Mouse (Mus musculus) embryonic facial prominence, embryonic 13.5 days (tissue): ENCODE measurements around the gene Rhbdd2. TPM values are rescaled to one million over a fixed set of nuclear protein-coding genes. Genes with fewer than 3 reads are reported as not detected.

Experiments
- ATAC-seq: fragments of 200-750 bp; cut with Nextera tagmentation; 2 replicates; pipeline ENCODE4 v1.8.0; 2017; ENCODE audit warnings: low read depth; ENCODE audit not compliant: insufficient number of reproducible peaks, insufficient read depth, low FRiP score, low TSS enrichment
- H3K27ac ChIP-seq: fragments of 300-500 bp; sonication (generic); 2 replicates; pipeline ENCODE4 v1.5.1; 2015; ENCODE audit warnings: moderate library complexity, mild to moderate bottlenecking, inconsistent platforms
- H3K27me3 ChIP-seq: fragments of 300-500 bp; sonication (generic); 2 replicates; pipeline ENCODE4 v1.6.1; 2015; ENCODE audit warnings: mild to moderate bottlenecking, inconsistent platforms
- H3K36me3 ChIP-seq: fragments of 300-500 bp; sonication (generic); 2 replicates; pipeline ENCODE4 v1.6.1; 2015; ENCODE audit warnings: mild to moderate bottlenecking, inconsistent platforms
- H3K4me1 ChIP-seq: fragments of 300-500 bp; sonication (generic); 2 replicates; pipeline ENCODE4 v1.6.1; 2015; ENCODE audit warnings: inconsistent platforms
- H3K4me2 ChIP-seq: fragments of 300-500 bp; sonication (generic); 2 replicates; pipeline ENCODE4 v1.6.1; 2015; ENCODE audit warnings: moderate library complexity, mild to moderate bottlenecking, inconsistent platforms
- H3K4me3 ChIP-seq: fragments of 300-500 bp; sonication (generic); 2 replicates; pipeline ENCODE4 v1.5.1; 2015; ENCODE audit warnings: mild to moderate bottlenecking, inconsistent platforms
- H3K9ac ChIP-seq: fragments of 300-500 bp; sonication (generic); 2 replicates; pipeline ENCODE4 v1.6.1; 2015; ENCODE audit warnings: mild to moderate bottlenecking, inconsistent platforms
- H3K9me3 ChIP-seq: fragments of 300-500 bp; sonication (generic); 2 replicates; pipeline ENCODE4 v1.6.1; 2016; ENCODE audit warnings: inconsistent platforms
- WGBS: fragments of 180-500 bp; shearing (Covaris S2); methylation state at CpG from one replicate; pipeline ENCODE4 v1.1.7; 2015; ENCODE audit warnings: mixed read lengths; 5-methylcytosine and 5-hydroxymethylcytosine counted together
- polyA plus RNA-seq: library from polyadenylated mRNA; unstranded; fragments of >200 nt; fragmentation: Nextera tagmentation; extraction: Ambion mirVana; gene quantifications from 2 replicates; pipeline ENCODE4 v1.2.1, GENCODE M21; 2015

Gene Rhbdd2
- polyA plus RNA-seq, 1 experiment from 2014 or later, result 46.9 TPM

GRCm38 (mm10) chr5:135669741-135670275 is 37.4 kb downstream of the Rhbdd2 start, which contains the start of gene Por:
Gene Por (plus strand): TSS chr5:135670033.
- H3K4me1 ChIP-seq, result peaks cover 15% of the 10 kb centered on the region

GRCm38 (mm10) chr5:135670881-135671280 is 38.5 kb downstream of the Rhbdd2 start:
- ATAC-seq, result no peak
- WGBS, result 67% methylated on average over 2 of the region's 2 CpGs
- Histone ChIP-seq H3K9ac (no peak overlapping the region), H3K9me3 (no peaks in the 10 kb centered on the region), H3K36me3 (no peaks in the 10 kb centered on the region), H3K4me1 (peaks cover 22% of the 10 kb centered on the region), H3K4me2 (no peak overlapping the region), H3K27ac (no peak overlapping the region; the same call in 1 of the 2 replicates), H3K4me3 (no peak overlapping the region), H3K27me3 (no peaks in the 10 kb centered on the region)

More at GRCm38 (mm10) chr5:135669741-135670275, 37.4 kb downstream of the Rhbdd2 start, which contains the start of gene Por:
- Histone ChIP-seq H3K36me3 (no peaks in the 10 kb centered on the region), H3K9me3 (0 out of 2 replicates have a peak, but pooled peaks cover 2% of the 10 kb centered on the region), H3K27me3 (no peaks in the 10 kb centered on the region), H3K27ac (no peak within 1 kb of the TSS), H3K9ac (no peak within 1 kb of the TSS), H3K4me2 (peak within 1 kb of the TSS; percentile 22; the same call in 1 of the 2 replicates), H3K4me3 (no peak within 1 kb of the TSS)
- no peak for ATAC-seq
- WGBS, result 20% methylated on average over 9 of the region's 9 CpGs

- peaks cover 22% of the 10 kb centered on the region for H3K4me1 ChIP-seq
- H3K9ac ChIP-seq, result no peak overlapping the region
- WGBS, result 52% methylated on average over 4 of the region's 4 CpGs
- no peak overlapping the region for H3K4me2 ChIP-seq
- H3K36me3 ChIP-seq, result no peaks in the 10 kb centered on the region
- no peak for ATAC-seq
- no peaks in the 10 kb centered on the region for H3K27me3 ChIP-seq
- H3K27ac ChIP-seq, result no peak overlapping the region
- H3K4me3 ChIP-seq, result no peak overlapping the region
- H3K9me3 ChIP-seq, result no peaks in the 10 kb centered on the region
Measured at GRCm38 (mm10) chr5:135672509-135672908, 40.1 kb downstream of the Rhbdd2 start.

GRCm38 (mm10) chr5:135672980-135673379 is 40.6 kb downstream of the Rhbdd2 start:
- no peaks in the 10 kb centered on the region for H3K9me3 ChIP-seq
- no peaks in the 10 kb centered on the region for H3K27me3 ChIP-seq
- 0 out of 2 replicates have a peak overlapping the region, but pooled peaks have one; percentile 8 for H3K9ac ChIP-seq
- ATAC-seq, result no peak
- H3K4me3 ChIP-seq, result no peak overlapping the region
- WGBS, result 59% methylated on average over 5 of the region's 5 CpGs
- no peak overlapping the region for H3K4me2 ChIP-seq
- peaks cover 22% of the 10 kb centered on the region for H3K4me1 ChIP-seq
- H3K27ac ChIP-seq, result no peak overlapping the region
- no peaks in the 10 kb centered on the region for H3K36me3 ChIP-seq

- peaks cover 22% of the 10 kb centered on the region for H3K4me1 ChIP-seq
- H3K4me3 ChIP-seq, result no peak overlapping the region
- 0 out of 2 replicates have a peak overlapping the region, but pooled peaks have one; percentile 5 for H3K27ac ChIP-seq
- no peaks in the 10 kb centered on the region for H3K9me3 ChIP-seq
- peak overlapping the region; percentile 54 for H3K4me2 ChIP-seq
- no peaks in the 10 kb centered on the region for H3K27me3 ChIP-seq
- no peaks in the 10 kb centered on the region for H3K36me3 ChIP-seq
- WGBS, result 10% methylated on average over 3 of the region's 3 CpGs
- peak; percentile 39; the same call in 1 of the 2 replicates for ATAC-seq
- no peak overlapping the region for H3K9ac ChIP-seq
Measured at GRCm38 (mm10) chr5:135674349-135674775, 41.9 kb downstream of the Rhbdd2 start.

GRCm38 (mm10) chr5:135674821-135675220 is 42.4 kb downstream of the Rhbdd2 start:
- peak; percentile 34 for ATAC-seq
- no peaks in the 10 kb centered on the region for H3K9me3 ChIP-seq
- H3K27ac ChIP-seq, result peak overlapping the region; percentile 44; the same call in 1 of the 2 replicates
- 2% methylated on average over 11 of the region's 11 CpGs for WGBS
- peak overlapping the region; percentile 11; the same call in 1 of the 2 replicates for H3K4me3 ChIP-seq
- peak overlapping the region; percentile 54 for H3K4me2 ChIP-seq
- peaks cover 17% of the 10 kb centered on the region for H3K4me1 ChIP-seq
- no peaks in the 10 kb centered on the region for H3K27me3 ChIP-seq
- H3K9ac ChIP-seq, result peak overlapping the region; percentile 44; the same call in 1 of the 2 replicates
- no peaks in the 10 kb centered on the region for H3K36me3 ChIP-seq

GRCm38 (mm10) chr5:135676696-135677095 is 44.3 kb downstream of the Rhbdd2 start:
- 70% methylated on average over 3 of the region's 3 CpGs for WGBS
- H3K27ac ChIP-seq, result no peak overlapping the region
- peaks cover 15% of the 10 kb centered on the region for H3K4me1 ChIP-seq
- H3K36me3 ChIP-seq, result no peaks in the 10 kb centered on the region
- no peak overlapping the region for H3K4me3 ChIP-seq
- no peak overlapping the region for H3K9ac ChIP-seq
- H3K27me3 ChIP-seq, result no peaks in the 10 kb centered on the region
- no peaks in the 10 kb centered on the region for H3K9me3 ChIP-seq
- H3K4me2 ChIP-seq, result no peak overlapping the region
- no peak for ATAC-seq

GRCm38 (mm10) chr5:135677251-135677650 is 44.8 kb downstream of the Rhbdd2 start:
- no peak overlapping the region for H3K4me2 ChIP-seq
- H3K4me1 ChIP-seq, result peaks cover 15% of the 10 kb centered on the region
- WGBS, result 72% methylated on average over 2 of the region's 2 CpGs
- no peak overlapping the region for H3K4me3 ChIP-seq
- no peak overlapping the region for H3K27ac ChIP-seq
- no peaks in the 10 kb centered on the region for H3K27me3 ChIP-seq
- H3K9ac ChIP-seq, result no peak overlapping the region
- H3K9me3 ChIP-seq, result no peaks in the 10 kb centered on the region
- H3K36me3 ChIP-seq, result no peaks in the 10 kb centered on the region
- no peak for ATAC-seq

GRCm38 (mm10) chr5:135678481-135678880 is 46.1 kb downstream of the Rhbdd2 start:
- Histone ChIP-seq H3K27me3 (no peaks in the 10 kb centered on the region), H3K36me3 (no peaks in the 10 kb centered on the region), H3K4me3 (no peak overlapping the region), H3K4me1 (peaks cover 9% of the 10 kb centered on the region), H3K9me3 (no peaks in the 10 kb centered on the region), H3K4me2 (no peak overlapping the region), H3K9ac (no peak overlapping the region), H3K27ac (no peak overlapping the region)
- no peak for ATAC-seq
- 95% methylated on average over 6 of the region's 6 CpGs for WGBS

- no peaks in the 10 kb centered on the region for H3K36me3 ChIP-seq
- H3K4me3 ChIP-seq, result no peak overlapping the region
- H3K4me1 ChIP-seq, result no peaks in the 10 kb centered on the region
- H3K27ac ChIP-seq, result no peak overlapping the region
- ATAC-seq, result no peak
- WGBS, result 73% methylated on average over 6 of the region's 6 CpGs
- H3K4me2 ChIP-seq, result no peak overlapping the region
- no peaks in the 10 kb centered on the region for H3K27me3 ChIP-seq
- no peaks in the 10 kb centered on the region for H3K9me3 ChIP-seq
- H3K9ac ChIP-seq, result no peak overlapping the region
Measured at GRCm38 (mm10) chr5:135680967-135681545, 48.6 kb downstream of the Rhbdd2 start.

GRCm38 (mm10) chr5:135682009-135682408 is 49.6 kb downstream of the Rhbdd2 start:
- Histone ChIP-seq H3K9me3 (no peaks in the 10 kb centered on the region), H3K27ac (no peak overlapping the region), H3K27me3 (no peaks in the 10 kb centered on the region), H3K4me2 (no peak overlapping the region), H3K4me3 (no peak overlapping the region), H3K9ac (no peak overlapping the region), H3K36me3 (no peaks in the 10 kb centered on the region), H3K4me1 (no peaks in the 10 kb centered on the region)
- no peak for ATAC-seq
- 96% methylated on average over 5 of the region's 5 CpGs for WGBS
